Mouse (Mus musculus): ENCODE data around the gene Egr4. TPM values are rescaled to one million over a fixed set of nuclear protein-coding genes. Genes with fewer than 3 reads are reported as not detected.

Gene Egr4
- 10 to 100 TPM; 26.5 to 32.0 TPM for total RNA-seq (2021)
- long read RNA-seq, experiment 1, transcript Egr4-201 (2 exons, 2,148 nt): major isoform, 36 of 49 reads
- long read RNA-seq, experiment 1, partial matches to known transcripts: 0 of 49 reads
- long read RNA-seq, experiment 1, other reads (novel, unspliced or antisense): 13 of 49 reads
- long read RNA-seq, experiment 2, transcript Egr4-201 (2 exons, 2,148 nt): major isoform, 56 of 67 reads
- long read RNA-seq, experiment 2, partial matches to known transcripts: 0 of 67 reads
- long read RNA-seq, experiment 2, other reads (novel, unspliced or antisense): 11 of 67 reads

DNA sequence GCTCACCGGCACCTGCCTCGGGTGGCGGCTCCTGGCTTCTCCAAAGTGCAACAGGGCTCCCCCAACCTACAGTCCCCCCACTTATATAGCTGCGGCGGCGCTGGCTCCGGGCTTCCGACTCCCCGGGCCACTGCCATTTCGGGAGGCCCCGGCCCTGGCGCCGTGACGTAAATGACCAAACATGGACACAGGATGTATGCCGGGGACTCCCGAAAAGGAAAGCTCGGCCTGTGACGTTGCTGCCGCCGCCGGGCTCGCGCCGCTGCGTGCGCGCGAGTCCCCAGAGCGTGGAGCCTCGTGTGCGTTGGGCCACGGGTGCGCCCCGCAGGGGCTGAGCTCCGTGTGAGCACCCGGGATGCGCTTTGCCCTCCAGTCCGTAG, at the start of gene Egr4:
Egr4 (minus strand) TSS at position 59 of the 380 bp plus-strand sequence.
- peak; percentile 80 to 92 for DNase-seq (ENCODE audit: low spot score in 2 of 2)

DNA sequence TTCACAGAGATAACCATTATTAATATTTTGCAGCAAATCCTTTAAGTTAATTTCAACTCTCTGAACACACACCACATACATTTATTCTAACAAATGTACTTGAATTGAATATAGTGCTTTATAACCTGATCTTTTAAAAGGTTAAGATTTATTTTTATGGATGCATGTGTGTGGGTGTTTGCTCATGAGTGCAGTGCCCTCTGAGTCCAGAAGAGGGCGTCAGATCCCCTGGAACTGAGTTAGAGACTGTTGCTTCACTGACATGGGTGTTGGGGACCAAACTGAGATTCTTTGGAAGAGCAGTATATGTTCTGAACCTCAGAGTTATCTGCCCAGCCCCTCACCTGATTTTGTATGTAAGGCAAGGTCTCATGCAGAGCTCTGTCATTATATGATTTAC, 49.0 kb upstream of the Egr4 start:
- DNase-seq (ENCODE audit: low spot score in 2 of 2): no peak

DNA sequence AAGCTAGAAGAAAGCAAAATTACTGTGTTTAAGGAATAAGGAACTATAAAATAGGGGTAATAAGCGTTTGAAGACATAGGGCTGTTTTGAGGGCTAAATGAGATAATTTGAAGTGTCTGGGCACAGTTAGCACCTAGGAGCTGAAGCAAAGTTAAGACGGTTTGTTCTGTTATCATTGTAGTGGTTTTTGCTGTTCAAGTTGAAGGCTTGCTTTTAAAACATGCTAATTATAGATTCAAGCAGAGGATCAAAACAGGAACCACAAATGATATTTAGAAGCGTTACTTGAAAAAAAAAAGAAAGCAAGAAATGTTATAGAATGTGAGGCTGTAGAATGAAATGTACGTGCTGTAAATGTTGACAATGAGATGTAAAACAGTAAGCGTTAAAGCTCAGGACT, 34.3 kb upstream of the Egr4 start:
- DNase-seq (ENCODE audit: low spot score in 2 of 2): no peak

DNA sequence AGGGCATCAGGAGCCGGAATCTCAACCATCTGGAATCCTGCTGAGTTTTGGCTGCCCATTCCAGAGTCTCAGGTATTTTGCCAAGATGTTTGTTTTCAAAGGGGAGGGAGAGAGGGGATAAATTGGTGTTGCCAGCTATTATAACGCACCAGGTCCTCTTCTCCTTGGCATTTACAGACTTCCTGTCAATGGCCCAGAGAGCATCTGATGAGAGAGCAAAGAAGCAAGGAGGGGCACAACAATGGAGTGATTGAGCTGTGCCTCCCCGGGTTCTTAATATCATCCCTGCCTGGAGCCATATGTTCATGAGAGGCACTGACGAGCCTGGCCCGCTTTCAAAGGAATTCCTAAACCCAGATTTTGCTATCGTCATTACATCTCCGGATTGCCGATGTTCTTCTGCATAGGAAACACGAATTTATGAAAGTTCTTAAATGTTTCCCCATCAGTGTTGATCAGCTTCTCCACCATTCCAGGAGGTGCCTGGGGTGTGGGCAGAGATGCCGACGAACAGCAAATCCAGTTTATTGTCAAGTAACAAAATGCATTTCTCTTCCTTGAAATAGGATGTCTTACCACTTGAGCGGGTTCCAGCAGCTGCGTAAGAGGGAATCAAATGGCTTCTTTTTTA, 31.0 kb upstream of the Egr4 start:
- DNase-seq (ENCODE audit: low spot score in 2 of 2): peak; percentile 53 to 66

DNA sequence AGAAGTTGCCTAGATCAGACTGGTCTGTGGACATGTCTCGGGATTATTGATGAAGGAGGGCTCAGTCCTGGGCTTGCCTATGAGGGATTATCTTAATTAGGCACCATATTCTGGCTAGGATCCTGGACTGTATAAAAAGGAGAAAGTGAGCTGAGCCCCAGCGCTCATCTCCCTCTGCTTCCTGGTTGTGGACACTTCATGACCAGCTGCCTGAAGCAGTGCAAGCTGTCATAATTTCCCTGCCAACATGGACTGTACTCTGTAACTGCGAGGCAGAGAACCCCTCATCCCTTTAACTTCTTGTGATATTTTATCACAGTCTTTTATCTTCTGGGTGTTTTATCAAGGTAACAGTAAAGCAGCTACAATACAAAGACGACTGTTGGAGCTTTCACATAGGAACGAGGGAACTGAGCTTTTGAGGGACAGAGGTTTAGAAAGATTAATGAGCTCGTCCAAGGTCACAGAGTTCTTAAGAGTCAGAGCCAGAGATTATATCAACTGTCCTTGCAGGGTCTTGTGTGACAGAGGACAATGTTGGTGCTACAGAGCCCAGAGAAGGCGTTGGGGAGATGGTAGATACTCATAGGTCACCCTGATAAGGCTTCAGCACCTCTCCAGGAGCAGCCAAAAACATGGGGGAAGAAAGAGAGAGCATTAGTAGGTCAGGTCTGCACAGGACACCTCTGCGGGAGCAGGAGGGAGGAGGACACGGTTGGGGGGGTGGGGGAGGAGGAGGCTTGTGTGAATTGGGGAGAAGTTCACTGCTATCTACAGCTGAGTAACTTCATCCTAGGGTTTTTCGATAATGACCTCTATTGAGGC, 30.2 kb upstream of the Egr4 start:
- DNase-seq (ENCODE audit: low spot score in 2 of 2): no peak

DNA sequence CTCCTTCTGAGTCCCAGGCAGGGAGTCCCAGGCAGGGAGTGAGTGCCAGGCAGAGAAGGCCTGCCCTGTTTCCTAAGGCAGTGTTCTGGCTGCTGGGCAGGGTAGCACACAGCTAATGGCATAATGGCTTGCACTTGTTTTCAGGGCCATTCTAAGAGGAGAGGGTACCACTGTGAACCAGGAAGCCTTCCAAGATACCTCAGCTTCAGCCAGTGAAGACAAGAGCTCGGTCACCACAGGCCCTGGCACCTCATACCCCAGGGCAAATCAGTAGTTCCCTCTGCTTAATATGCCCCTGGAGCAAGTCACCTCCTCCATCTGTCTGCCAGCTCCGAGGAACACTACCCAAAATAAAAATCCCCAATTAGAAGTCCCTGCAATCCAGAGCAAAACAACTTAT, 9.4 kb upstream of the Egr4 start:
- peak in 1 of 2 experiments; percentile 66 for DNase-seq (ENCODE audit: low spot score in 2 of 2)

DNA sequence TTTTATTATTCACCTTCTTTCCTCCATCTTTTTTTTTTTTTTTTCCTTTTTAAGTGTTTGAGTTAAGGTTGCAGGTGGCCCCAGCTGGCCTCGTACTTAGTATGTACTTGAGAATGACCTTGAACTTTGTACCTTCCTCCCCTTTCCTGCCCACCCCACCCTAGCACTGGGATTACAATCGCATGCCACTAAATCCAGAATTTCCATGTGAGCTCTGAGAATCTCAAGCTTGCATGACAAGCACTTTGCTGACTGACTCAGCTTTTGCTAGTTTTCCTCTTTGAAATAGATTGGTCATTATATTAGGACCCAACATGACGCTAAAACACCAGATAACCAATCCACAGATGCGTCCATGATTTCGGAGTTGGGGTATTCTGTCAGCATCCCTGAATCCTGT, 8.6 kb upstream of the Egr4 start:
- DNase-seq (ENCODE audit: low spot score in 2 of 2): no peak

DNA sequence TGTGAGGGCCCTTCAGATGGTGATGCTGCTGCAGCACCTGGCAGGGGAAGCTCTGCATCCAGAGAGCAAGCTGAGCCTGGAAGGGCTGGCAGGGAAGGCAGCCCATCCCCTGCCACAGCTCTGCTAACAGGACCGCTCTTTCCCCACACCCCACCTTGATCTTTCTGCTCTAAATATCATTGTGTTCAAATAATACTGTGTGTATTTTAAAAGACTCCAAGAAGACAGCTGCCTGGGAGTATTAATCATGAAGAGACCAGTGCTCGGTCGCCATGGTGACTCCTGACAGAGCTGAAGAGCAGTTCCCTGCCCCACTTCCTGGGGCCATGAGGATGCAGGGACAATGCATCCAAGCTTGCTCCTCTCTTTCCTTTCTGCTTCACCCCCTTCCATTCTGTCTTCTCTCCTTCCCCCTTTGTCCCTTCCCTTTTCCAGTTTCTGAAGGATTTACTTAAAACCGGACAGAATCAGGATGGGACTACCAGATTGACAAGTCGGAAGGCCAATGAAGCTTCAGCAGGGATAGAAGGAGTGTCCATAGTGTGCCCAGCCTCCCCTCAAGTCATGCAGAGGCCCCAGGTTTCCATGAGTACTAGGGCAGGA, 4.8 kb upstream of the Egr4 start:
- peak; percentile 58 to 63 for DNase-seq (ENCODE audit: low spot score in 2 of 2)

DNA sequence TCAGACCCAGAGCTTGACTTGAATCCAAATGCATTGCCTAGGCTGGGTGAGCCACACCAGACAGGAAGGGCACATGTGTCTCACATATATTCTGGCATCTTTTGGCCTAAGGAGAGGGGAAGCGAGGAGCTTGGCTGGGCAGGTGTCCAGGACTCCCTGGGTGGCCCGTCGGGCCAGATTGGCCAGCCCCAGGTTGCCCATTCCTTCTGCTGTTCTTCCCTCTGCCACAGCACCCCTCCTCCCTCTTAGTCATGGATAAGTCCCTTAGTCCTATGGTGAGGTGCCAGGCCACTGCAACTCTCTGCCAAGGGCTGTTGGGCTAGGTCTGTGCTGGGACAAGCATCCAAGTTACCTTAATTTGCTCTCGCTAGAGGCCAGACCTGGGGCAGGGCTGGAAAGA, 2.6 kb upstream of the Egr4 start:
- no peak for DNase-seq (ENCODE audit: low spot score in 2 of 2)

DNA sequence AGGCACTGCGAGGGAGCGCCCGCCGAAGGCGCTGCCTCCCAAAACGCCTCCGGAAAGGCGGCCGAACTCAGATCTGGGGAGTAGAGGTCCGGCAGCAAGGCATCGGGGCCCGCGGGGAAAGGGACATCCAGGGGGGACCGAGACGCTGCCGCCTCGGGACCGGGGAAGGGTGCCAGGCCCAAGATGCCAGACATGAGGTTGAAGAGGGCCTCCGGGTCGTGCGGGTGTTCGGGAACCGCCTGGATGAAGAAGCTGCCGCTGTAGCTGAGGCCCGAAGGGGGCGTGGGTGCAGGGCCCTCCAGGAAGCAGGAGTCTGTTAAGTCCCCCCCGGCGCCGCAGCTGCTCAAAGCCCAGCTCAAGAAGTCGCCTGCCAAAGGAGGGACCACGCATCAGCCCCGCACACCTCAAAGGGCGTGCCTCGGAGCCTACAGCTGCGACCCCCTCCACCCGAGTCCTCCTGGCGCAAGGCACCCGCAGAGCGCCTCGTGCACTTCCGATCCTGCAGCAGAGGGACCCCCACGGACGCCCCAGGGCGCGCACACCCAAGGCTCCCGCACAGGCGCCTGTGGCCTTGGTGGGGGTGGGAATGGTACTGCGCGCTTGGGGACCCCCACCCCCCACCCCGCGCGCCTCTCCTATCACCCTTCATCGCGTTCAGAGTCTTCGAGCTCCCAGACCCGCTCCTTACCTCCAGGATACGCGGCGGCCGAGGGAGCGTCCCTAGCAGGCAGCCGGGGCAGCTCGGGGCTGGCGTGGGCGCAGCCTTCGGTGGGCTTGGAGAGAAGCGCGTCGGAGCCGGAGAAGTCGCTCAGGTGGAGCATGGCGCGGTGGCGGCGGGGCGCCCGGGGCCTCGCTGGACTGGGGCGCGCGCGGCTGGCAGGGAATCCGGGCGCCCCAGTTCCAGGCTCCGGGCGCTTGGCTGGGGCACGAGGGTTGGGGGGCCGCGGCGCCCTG, 535 bp downstream of the Egr4 start:
- no peak for DNase-seq (ENCODE audit: low spot score in 2 of 2)

DNA sequence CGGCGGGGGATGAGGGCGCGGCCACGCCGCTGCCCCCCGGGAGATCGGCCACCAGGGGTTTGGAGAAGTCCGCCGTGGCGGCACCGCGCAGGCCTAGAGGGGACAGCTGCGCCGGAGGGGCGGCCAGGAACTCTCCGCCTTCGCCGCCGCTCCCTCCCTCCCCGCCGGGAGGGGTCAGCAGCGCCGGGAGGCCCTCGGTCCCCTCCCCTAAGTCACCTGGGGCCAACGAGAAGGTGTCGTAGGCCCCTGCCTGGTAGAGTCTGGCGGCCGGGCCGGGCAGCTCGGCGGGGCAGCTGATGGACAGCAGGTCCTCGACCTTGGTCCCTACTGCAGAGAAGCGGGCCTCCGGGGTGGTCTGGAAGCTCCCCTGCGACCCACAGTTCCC, 1.3 kb downstream of the Egr4 start:
- no peak for DNase-seq (ENCODE audit: low spot score in 2 of 2)

DNA sequence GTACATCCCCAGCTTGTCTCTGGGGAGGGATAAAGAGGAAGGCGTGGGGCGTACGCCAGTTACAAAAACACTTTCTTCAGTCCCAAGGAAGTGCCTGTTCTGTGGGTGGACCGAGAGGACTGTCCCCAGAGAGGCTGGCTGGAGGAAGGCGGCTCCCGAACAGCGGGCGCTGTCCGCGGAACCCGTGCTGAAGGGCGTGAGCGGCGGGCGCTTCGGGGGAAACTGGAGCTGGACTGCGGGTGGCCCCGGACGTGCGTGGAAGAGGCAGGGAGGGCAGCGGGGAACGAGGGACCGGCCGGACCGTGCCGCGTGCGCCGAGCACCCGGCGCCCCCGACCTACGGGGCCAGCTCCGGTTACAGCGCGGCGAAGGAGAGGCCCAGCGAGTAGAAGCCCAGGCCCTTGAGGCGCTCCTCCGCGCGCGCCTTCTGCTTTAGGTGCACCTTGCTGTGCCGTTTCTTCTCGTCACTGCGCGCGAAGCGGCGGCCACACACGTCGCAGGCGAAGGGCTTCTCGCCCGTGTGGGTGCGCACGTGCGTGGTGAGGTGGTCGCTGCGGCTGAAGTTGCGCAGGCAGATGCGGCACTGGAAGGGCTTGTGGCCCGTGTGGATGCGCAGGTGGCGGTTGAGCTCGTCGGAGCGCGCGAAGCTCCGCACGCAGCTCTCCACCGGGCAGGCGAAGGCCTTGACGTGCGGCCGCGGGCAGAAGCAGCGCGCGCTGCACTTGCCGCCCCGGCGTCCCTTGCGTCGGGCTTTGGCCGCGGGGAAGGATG, 1.9 kb downstream of the Egr4 start:
- peak in 1 of 2 experiments; percentile 19 for DNase-seq (ENCODE audit: low spot score in 2 of 2)

DNA sequence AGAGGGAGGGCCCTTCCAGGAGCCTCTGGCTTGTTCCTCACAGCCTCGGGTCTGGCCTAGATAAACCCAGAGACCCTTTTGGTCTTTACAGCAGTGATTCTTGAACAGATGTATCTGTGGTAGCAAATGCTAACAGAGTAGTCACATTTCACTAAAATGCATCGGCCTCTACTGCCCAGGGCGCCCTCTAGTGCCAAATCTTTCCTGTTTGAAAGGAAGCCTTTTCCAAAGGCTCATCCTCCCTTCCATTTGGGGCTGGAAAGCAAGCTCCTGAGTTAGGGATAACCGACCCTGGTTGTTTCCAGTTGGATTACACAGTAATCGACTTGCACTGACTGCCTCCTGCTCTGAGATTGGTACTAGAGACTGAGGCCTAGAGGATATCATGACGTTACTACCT, 2.9 kb downstream of the Egr4 start:
- peak; percentile 72 to 83 for DNase-seq (ENCODE audit: low spot score in 2 of 2)

DNA sequence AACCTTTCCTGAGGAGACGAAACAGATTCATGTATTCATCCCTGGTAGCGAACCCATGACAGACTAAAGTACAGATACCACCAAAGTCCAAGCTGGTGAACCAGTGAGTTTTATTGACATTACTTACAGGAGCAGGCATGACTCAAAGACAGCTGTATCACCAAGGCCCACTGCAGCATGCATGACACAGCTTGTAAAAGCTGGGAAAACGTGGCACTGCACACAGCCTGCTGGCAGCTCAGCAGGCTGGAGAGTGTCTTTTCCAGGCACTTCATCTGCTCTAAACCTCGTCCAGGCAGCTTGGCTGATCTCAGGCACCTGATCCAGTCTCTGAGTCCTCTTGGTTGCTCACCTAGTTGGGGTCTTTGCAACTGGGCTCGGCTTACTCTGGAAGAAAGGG, 4.8 kb downstream of the Egr4 start:
- DNase-seq (ENCODE audit: low spot score in 2 of 2): no peak

DNA sequence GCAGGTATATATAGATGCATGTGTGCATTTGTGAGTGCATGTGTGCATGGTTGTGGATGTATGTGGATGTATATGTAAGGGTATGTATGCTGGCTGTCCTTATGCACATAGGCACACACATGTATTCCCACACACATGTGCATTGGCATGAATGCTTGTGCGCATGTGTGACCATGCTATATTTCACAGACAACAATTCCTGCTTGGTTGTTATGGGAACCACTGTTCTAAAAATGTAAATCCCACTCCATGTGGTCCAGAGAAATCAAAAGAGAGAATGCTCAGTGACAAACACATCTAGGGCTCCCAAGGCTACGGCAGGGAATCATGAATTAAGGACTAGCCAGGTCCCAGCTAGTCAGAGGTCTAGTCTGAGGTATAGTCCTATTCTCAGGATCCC, 8.5 kb downstream of the Egr4 start:
- DNase-seq (ENCODE audit: low spot score in 2 of 2): no peak

DNA sequence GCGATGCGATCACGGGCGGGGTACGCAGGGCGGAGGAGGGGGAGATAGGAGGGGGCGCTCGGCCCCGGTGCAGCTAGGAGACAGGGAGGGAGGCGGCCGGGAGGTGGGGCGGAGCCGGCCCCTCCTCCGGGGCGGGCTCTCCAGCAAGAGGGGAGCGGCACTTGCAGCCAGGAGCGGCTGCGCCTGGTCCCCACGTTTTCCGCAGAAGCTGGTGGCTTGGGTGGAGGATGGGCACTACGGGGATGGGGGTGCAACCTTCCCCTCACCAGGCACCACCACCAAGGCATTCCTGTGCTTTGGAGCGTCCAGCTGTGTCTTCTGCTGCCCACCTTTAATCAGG, 10.5 kb downstream of the Egr4 start, which contains the start of gene Fbxo41:
Fbxo41 (minus strand) TSS at position 84 of the 340 bp plus-strand sequence.
- DNase-seq (ENCODE audit: low spot score in 2 of 2): peak; percentile 66 to 79

DNA sequence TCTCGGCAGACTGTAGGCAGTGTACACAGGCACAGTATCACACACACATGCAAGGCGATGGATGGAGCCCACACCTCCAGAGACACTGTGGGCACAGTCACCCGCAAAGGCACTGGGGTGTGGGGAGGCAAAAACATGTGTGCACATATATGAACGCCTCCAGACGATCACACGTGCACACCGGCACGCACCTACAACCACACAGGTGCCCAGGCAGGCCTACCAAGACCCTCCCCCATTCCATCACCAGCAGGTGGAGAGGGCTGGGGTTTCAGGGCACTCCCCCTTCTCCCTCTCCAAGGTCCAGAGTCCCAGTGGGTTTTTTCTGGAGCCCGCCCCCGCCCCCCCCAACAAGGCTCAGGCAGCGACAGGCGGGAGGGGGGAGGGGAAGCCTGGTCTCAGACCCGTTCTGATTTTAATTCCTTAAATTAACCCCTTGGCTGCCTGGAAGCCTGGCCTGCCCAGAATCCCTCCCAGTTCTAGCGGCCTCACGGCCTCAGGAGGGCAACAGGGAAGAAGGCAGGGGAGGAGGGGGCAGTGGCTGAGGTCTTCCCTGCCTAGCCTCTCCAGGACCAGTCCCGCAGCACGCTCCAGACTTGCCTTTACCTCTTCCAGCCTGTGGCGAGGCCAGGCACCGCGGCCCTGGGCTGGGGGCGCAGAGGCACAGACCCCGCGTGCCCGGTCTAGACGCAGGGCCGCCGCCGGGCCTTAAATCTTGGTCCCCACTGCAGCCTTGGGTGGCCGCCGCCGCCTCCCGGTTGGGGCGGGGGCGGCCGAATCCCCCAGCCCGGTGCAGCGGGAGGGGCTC, 11.1 kb downstream of the Egr4 start:
- DNase-seq (ENCODE audit: low spot score in 2 of 2): peak; percentile 39 to 42

DNA sequence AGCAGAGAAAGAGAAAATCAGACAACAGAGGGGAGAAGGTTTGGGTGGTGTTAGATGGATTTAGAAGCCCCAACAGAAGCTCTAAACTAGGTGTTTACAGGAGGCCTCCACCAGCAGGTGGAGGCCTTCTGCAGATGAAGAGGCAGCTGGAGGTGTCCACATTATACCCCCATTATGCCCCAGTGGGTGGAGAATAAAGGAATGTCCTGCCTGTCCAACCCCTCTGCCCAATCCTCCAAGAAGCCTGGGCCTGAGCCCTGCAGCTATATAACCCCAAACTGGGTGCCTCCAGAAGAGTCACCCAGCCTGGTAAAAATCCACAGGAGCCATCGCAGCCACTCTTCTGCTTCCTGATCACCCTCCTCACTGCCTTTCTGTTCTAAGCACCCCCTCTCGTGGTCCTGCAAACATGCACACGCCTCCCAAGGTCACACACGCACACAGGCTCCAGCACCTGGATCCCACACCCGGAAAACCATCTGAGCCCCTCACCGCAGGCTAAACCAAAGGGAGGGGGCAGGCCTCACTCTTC, 11.8 kb downstream of the Egr4 start:
- no peak for DNase-seq (ENCODE audit: low spot score in 2 of 2)

DNA sequence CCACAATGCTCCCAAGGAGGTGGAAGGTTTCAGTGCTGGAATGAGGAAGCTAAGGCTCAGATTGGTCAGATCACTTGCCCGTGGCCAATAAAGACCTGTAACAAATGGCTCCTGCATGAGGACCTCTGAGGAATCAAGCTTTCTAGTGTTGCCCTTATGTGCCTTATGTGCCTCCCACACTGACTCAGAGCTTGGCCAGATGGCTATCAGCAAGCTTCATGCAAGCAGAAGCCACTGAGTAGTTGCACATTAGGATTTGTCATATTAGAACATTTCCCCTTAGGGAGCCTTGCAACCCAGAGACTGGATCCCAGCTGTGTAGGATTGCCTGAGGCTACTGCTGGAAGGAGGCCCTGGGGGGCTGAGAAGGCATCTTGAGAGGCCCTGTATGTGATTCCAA, 13.0 kb downstream of the Egr4 start:
- no peak for DNase-seq (ENCODE audit: low spot score in 2 of 2)

Measured in layer of hippocampus, postnatal 14 days (tissue).